Mouse (Mus musculus) forebrain, postnatal 0 days (tissue): Measurements from ENCODE around the gene Akap9. TPM values are rescaled to one million over a fixed set of nuclear protein-coding genes. Genes with fewer than 3 reads are reported as not detected.
"Not testable (repeated sequence)": the region's sequence is repeated elsewhere in the genome, so short reads cannot be mapped to it uniquely, and the experiment has no call there.

Source experiments
- ATAC-seq: fragments of 200-750 bp; cut with Nextera tagmentation; 2 replicates; pipeline ENCODE4 v1.8.0; 2017; ENCODE audit warnings: mild to moderate bottlenecking, moderate library complexity
- DNase-seq: peaks from one replicate; pipeline ENCODE4 v3.0.0-alpha.2; 2015
- H3K27ac ChIP-seq: fragments of 300-500 bp; sonication (generic); 2 replicates; pipeline ENCODE4 v1.5.1; 2014; ENCODE audit warnings: low read depth, mild to moderate bottlenecking, antibody characterized with exemption, low read length, moderate library complexity, mixed read lengths
- H3K27me3 ChIP-seq: fragments of 300-500 bp; sonication (generic); 2 replicates; pipeline ENCODE4 v1.6.1; 2014; ENCODE audit warnings: mild to moderate bottlenecking, low read length, mixed read lengths; ENCODE audit not compliant: insufficient read depth
- H3K36me3 ChIP-seq: fragments of 300-500 bp; sonication (generic); 2 replicates; pipeline ENCODE4 v1.6.1; 2014; ENCODE audit warnings: mild to moderate bottlenecking, moderate library complexity; ENCODE audit not compliant: insufficient read depth
- H3K4me1 ChIP-seq: fragments of 300-500 bp; sonication (generic); 2 replicates; pipeline ENCODE4 v1.6.1; 2014; ENCODE audit warnings: antibody characterized with exemption; ENCODE audit not compliant: insufficient read depth
- H3K4me2 ChIP-seq: fragments of 300-500 bp; sonication (generic); 2 replicates; pipeline ENCODE4 v1.6.1; 2014; ENCODE audit warnings: low read depth, mild to moderate bottlenecking, moderate library complexity
- H3K4me3 ChIP-seq: fragments of 300-500 bp; sonication (generic); 2 replicates; pipeline ENCODE4 v1.5.1; 2014; ENCODE audit warnings: low read depth, low read length, mixed read lengths
- H3K9ac ChIP-seq: fragments of 300-500 bp; sonication (generic); 2 replicates; pipeline ENCODE4 v1.6.1; 2014; ENCODE audit warnings: mild to moderate bottlenecking
- H3K9me3 ChIP-seq: fragments of 300-500 bp; sonication (generic); 2 replicates; pipeline ENCODE4 v1.6.1; 2016; ENCODE audit warnings: low read length
- CTCF ChIP-seq: sonication (generic); IDR thresholded peaks from 2 replicates; pipeline ENCODE4 v1.5.1; 2016; ENCODE audit warnings: antibody characterized with exemption, control low read depth, low read depth
- WGBS: fragments of 180-500 bp; shearing (Covaris S2); extraction: QIAGEN DNeasy Blood & Tissue Kit; methylation state at CpG from one replicate; pipeline ENCODE4 v1.1.7; 2014; 5-methylcytosine and 5-hydroxymethylcytosine counted together
- polyA plus RNA-seq: library from polyadenylated mRNA; unstranded; fragments of >200 nt; fragmentation: Nextera tagmentation; extraction: Ambion mirVana; gene quantifications from 2 replicates; pipeline ENCODE4 v1.2.1, GENCODE M21; 2015
- total RNA-seq: library from RNA; depleted of rRNA; stranded (reverse); fragments of >200 nt; gene quantifications from 2 replicates; pipeline ENCODE4 v1.2.3, GENCODE M21; 2014

The Akap9 gene
- total and polyA plus RNA-seq, 2 experiments from 2014 or later: 110 to 266 TPM

GRCm38 (mm10) chr5:3938905-3939304, 11.1 kb downstream of the Akap9 start:
- no peak overlapping the region for H3K4me2 ChIP-seq
- 98% methylated on average over 3 of the region's 3 CpGs for whole genome bisulfite sequencing
- H3K27ac ChIP-seq: no peak overlapping the region
- DNase-seq (no peak), ATAC-seq (no peak)
- H3K4me3 ChIP-seq: no peak overlapping the region
- no peaks in the 10 kb centered on the region for H3K9me3 ChIP-seq
- no peaks in the 10 kb centered on the region for H3K27me3 ChIP-seq
- peaks cover 9% of the 10 kb centered on the region for H3K36me3 ChIP-seq
- no peak for TF ChIP-seq CTCF
- H3K4me1 ChIP-seq: peaks cover 5% of the 10 kb centered on the region; the same call in 1 of the 2 replicates
- H3K9ac ChIP-seq: no peak overlapping the region

GRCm38 (mm10) chr5:3939335-3939734, 11.5 kb downstream of the Akap9 start:
- Histone ChIP-seq H3K4me3 (no peak overlapping the region), H3K9ac (no peak overlapping the region), H3K9me3 (no peaks in the 10 kb centered on the region), H3K27ac (no peak overlapping the region), H3K27me3 (no peaks in the 10 kb centered on the region), H3K36me3 (peaks cover 9% of the 10 kb centered on the region), H3K4me2 (no peak overlapping the region), H3K4me1 (peaks cover 5% of the 10 kb centered on the region; the same call in 1 of the 2 replicates)
- no peak for ATAC-seq
- no peak for TF ChIP-seq CTCF
- 96% methylated on average over 5 of the region's 5 CpGs for WGBS
- no peak for DNase-seq

- Histone ChIP-seq H3K4me2 (no peak overlapping the region), H3K4me3 (no peak overlapping the region), H3K9me3 (no peaks in the 10 kb centered on the region), H3K9ac (no peak overlapping the region), H3K36me3 (peaks cover 9% of the 10 kb centered on the region), H3K27me3 (no peaks in the 10 kb centered on the region), H3K4me1 (peaks cover 5% of the 10 kb centered on the region; the same call in 1 of the 2 replicates), H3K27ac (no peak overlapping the region)
- ATAC-seq (peak; percentile 82), DNase-seq (peak; percentile 70)
- WGBS: 67% methylated on average over 2 of the region's 2 CpGs
- no peak for TF ChIP-seq CTCF
Observed at GRCm38 (mm10) chr5:3941240-3941639, 13.4 kb downstream of the Akap9 start.

- not testable (repeated sequence) for H3K4me3 ChIP-seq, H3K4me2 ChIP-seq, DNase-seq, H3K9ac ChIP-seq, H3K9me3 ChIP-seq, H3K4me1 ChIP-seq, H3K27ac ChIP-seq, H3K36me3 ChIP-seq, ATAC-seq, H3K27me3 ChIP-seq
- 48% methylated on average over 4 of the region's 4 CpGs for WGBS
Observed at GRCm38 (mm10) chr5:3943169-3943568, 15.3 kb downstream of the Akap9 start.

- Histone ChIP-seq H3K4me1 (no peaks in the 10 kb centered on the region), H3K27me3 (no peaks in the 10 kb centered on the region), H3K36me3 (peaks cover 75% of the 10 kb centered on the region), H3K4me3 (no peak overlapping the region), H3K9ac (no peak overlapping the region), H3K27ac (no peak overlapping the region), H3K9me3 (no peaks in the 10 kb centered on the region), H3K4me2 (no peak overlapping the region)
- ATAC-seq: no peak
- TF ChIP-seq CTCF: no peak
- DNase-seq: no peak
- WGBS: 95% methylated on average over 6 of the region's 6 CpGs
Observed at GRCm38 (mm10) chr5:3952498-3952897, 24.6 kb downstream of the Akap9 start.

- H3K9ac ChIP-seq: no peak overlapping the region
- DNase-seq (no peak), ATAC-seq (no peak)
- H3K9me3 ChIP-seq: no peaks in the 10 kb centered on the region
- H3K4me2 ChIP-seq: no peak overlapping the region
- peaks cover 77% of the 10 kb centered on the region for H3K36me3 ChIP-seq
- no peak overlapping the region for H3K4me3 ChIP-seq
- H3K27ac ChIP-seq: no peak overlapping the region
- H3K27me3 ChIP-seq: no peaks in the 10 kb centered on the region
- TF ChIP-seq CTCF: no peak
- WGBS: 100% methylated on average over 1 of the region's 1 CpGs
- H3K4me1 ChIP-seq: no peaks in the 10 kb centered on the region
Observed at GRCm38 (mm10) chr5:3954541-3954940, 26.7 kb downstream of the Akap9 start.

- no peak for TF ChIP-seq CTCF
- Histone ChIP-seq H3K36me3 (peaks cover 56% of the 10 kb centered on the region), H3K4me1 (no peaks in the 10 kb centered on the region), H3K27ac (no peak overlapping the region), H3K4me2 (no peak overlapping the region), H3K4me3 (no peak overlapping the region), H3K9ac (no peak overlapping the region), H3K27me3 (no peaks in the 10 kb centered on the region), H3K9me3 (no peaks in the 10 kb centered on the region)
- DNase-seq: no peak
- no peak for ATAC-seq
- WGBS: 96% methylated on average over 7 of the region's 7 CpGs
Observed at GRCm38 (mm10) chr5:3961286-3961685, 33.4 kb downstream of the Akap9 start.

GRCm38 (mm10) chr5:3968415-3968814, 40.6 kb downstream of the Akap9 start:
- Histone ChIP-seq H3K4me1 (no peaks in the 10 kb centered on the region), H3K27me3 (no peaks in the 10 kb centered on the region), H3K9me3 (no peaks in the 10 kb centered on the region), H3K4me2 (no peak overlapping the region), H3K4me3 (no peak overlapping the region), H3K36me3 (peaks cover 50% of the 10 kb centered on the region), H3K9ac (no peak overlapping the region), H3K27ac (no peak overlapping the region)
- 94% methylated on average over 9 of the region's 9 CpGs for WGBS
- ATAC-seq: no peak
- DNase-seq: no peak
- TF ChIP-seq CTCF: no peak
